Mouse (Mus musculus) olfactory bulb, adult 2 months (tissue): ENCODE results near the gene Trim28.

Experiments used
- CTCF ChIP-seq: fragments of 200-500 bp; IDR thresholded peaks from 2 replicates; pipeline ENCODE4 v1.5.1; 2012; ENCODE audit warnings: low read depth, mild to moderate bottlenecking, low read length, moderate library complexity; ENCODE audit not compliant: insufficient read depth
- POLR2A ChIP-seq: fragments of 200-500 bp; IDR thresholded peaks from 2 replicates; pipeline ENCODE4 v1.6.1; 2012; ENCODE audit warnings: mild to moderate bottlenecking, low read depth, low read length, moderate library complexity; ENCODE audit not compliant: insufficient read depth

GRCm38 (mm10) chr7:13025511-13026112 lies 26.7 kb downstream of the Trim28 start:
- TF ChIP-seq CTCF (no peak), POLR2A (no peak)
